Mouse (Mus musculus): ENCODE data around the gene Abraxas1. TPM values are rescaled to one million over a fixed set of nuclear protein-coding genes. Genes with fewer than 3 reads are reported as not detected.

The Abraxas1 gene
- total and polyA plus RNA-seq, 3 experiments, result 6.9 to 9.0 (median 8.3) TPM

DNA sequence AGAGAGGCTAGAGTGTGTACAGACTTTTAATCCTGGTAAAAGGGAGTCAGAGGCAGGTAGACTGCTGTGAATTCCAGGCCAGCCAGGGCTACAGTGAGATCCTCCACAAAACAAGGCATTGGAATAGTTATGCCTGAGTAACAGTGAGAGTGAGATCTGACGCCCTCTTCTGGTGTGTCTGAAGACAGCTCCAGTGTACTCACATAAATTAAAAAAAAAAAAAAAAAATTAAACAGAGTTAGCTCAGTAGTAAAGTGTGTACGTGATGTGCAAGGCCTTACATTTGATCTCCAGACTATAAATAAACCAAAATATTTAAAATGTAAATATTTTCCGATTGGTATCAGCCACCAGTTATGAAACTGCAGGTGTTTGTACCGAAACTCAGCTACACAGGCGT, 26.7 kb downstream of the Abraxas1 start:
- H3K27me3 ChIP-seq (ENCODE audit: control insufficient read depth, insufficient read depth, low read length), result no peaks in the 10 kb centered on the region
- 80% methylated on average over 5 of the region's 5 CpGs for WGBS
- no peak for DNase-seq
- H3K36me3 ChIP-seq (ENCODE audit: control insufficient read depth, insufficient read depth, low read length), result no peaks in the 10 kb centered on the region; the same call in 1 of the 2 replicates
- no peak overlapping the region for H3K4me3 ChIP-seq
- no peaks in the 10 kb centered on the region for H3K79me2 ChIP-seq (replicated peaks; ENCODE audit: control insufficient read depth, insufficient read depth, low read length)
- H3K9ac ChIP-seq (ENCODE audit: low read depth, low read length), result no peak overlapping the region
- intact Hi-C loops (cut with DNase I), result no loop called here
- H3K4me1 ChIP-seq (ENCODE audit: control insufficient read depth, insufficient read depth, low read length), result no peaks in the 10 kb centered on the region
- no peak overlapping the region for H3K27ac ChIP-seq
- TF ChIP-seq POLR2A (IDR thresholded peaks at IDR 0.05; ENCODE audit: insufficient read depth, low read depth, low read length), result no peak
- TF ChIP-seq CTCF (IDR thresholded peaks at IDR 0.05), result 0 out of 2 replicates have a peak, but pooled peaks have one; percentile 8

DNA sequence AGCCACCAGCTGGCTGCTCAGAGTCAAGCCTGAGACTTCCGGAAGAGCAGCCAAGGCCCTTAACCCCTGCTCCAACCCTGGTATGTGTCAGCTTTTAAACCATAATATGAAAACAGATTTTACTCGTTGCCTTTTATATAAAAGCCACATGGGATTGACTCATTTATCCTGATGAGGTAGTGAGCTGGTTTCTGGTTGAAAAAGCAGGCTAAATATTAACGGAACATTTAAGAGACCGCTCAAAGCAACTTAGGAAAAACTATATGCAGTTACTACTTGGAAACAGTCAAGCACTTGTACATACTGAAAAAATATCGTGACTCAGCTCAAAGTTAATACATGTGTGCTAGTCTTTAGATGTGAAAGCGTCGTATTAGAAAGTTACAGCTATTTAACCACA, 28.5 kb downstream of the Abraxas1 start:
- TF ChIP-seq EP300 (IDR thresholded peaks at IDR 0.05; ENCODE audit: insufficient read depth, low read depth, low read length), result no peak
- DNase-seq, result no peak
- intact Hi-C loops (cut with DNase I), result no loop called here
- H3K36me3 ChIP-seq (ENCODE audit: control insufficient read depth, insufficient read depth, low read length), result no peaks in the 10 kb centered on the region; the same call in 1 of the 2 replicates
- no peaks in the 10 kb centered on the region for H3K4me1 ChIP-seq (ENCODE audit: control insufficient read depth, insufficient read depth, low read length)
- H3K27ac ChIP-seq, result no peak overlapping the region
- H3K27me3 ChIP-seq (ENCODE audit: control insufficient read depth, insufficient read depth, low read length), result no peaks in the 10 kb centered on the region
- WGBS, result 87% methylated on average over 7 of the region's 7 CpGs
- H3K4me3 ChIP-seq, result no peak overlapping the region
- H3K9ac ChIP-seq (ENCODE audit: low read depth, low read length), result no peak overlapping the region
- H3K79me2 ChIP-seq (replicated peaks; ENCODE audit: control insufficient read depth, insufficient read depth, low read length), result no peaks in the 10 kb centered on the region

DNA sequence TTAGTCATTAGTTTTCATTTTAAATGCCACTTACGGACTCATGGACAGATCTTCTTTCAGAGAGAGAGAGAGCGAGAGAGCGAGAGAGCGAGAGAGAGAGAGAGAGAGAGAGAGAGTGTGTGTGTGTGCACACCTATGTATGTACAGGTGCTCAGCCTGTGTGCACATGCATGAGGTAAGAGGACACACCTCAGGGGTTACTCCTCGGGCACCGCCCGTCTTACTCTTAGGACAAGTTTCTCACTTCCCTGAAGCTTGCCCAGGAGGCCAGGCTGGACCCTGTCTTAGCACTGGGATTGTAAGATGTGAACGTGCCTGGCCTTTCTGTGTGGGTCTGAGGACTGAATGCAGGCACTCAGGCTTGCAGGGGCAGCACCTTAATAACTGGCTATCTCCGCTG, 33.2 kb downstream of the Abraxas1 start:
- 88% methylated on average over 9 of the region's 9 CpGs for WGBS
- intact Hi-C loops (cut with DNase I), result no loop called here

DNA sequence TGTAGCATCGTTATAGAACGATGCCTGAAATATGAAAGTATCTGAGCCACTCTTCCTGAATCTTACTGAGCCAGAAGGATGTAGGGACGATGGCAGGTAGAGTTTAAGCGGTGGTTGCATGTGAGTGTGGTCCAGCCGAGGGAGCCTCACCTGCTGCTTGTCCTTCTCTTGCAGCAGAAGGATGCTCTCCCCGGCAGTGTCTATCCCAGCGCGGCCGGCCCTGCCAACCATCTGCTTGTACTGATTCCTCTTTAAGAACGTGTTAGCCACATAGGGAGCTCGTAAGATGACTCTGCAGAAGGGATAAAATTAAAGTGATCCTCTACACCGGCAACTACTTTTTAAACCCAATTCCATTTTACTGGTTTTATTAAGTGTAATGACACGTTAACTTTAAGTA, 41.8 kb downstream of the Abraxas1 start:
- no peaks in the 10 kb centered on the region for H3K36me3 ChIP-seq (ENCODE audit: control insufficient read depth, insufficient read depth, low read length)
- H3K4me3 ChIP-seq, result no peak overlapping the region
- whole genome bisulfite sequencing, result 96% methylated on average over 13 of the region's 13 CpGs
- no peak for TF ChIP-seq POLR2A (IDR thresholded peaks at IDR 0.05; ENCODE audit: insufficient read depth, low read depth, low read length)
- no peak for TF ChIP-seq CTCF (IDR thresholded peaks at IDR 0.05)
- no peak for TF ChIP-seq EP300 (IDR thresholded peaks at IDR 0.05; ENCODE audit: insufficient read depth, low read depth, low read length)
- no peaks in the 10 kb centered on the region for H3K4me1 ChIP-seq (ENCODE audit: control insufficient read depth, insufficient read depth, low read length)
- no peaks in the 10 kb centered on the region for H3K27me3 ChIP-seq (ENCODE audit: control insufficient read depth, insufficient read depth, low read length)
- intact Hi-C loops (cut with DNase I), result no loop called here
- DNase-seq, result no peak
- H3K9ac ChIP-seq (ENCODE audit: low read depth, low read length), result no peak overlapping the region
- H3K79me2 ChIP-seq (replicated peaks; ENCODE audit: control insufficient read depth, insufficient read depth, low read length), result no peaks in the 10 kb centered on the region
- H3K27ac ChIP-seq, result no peak overlapping the region

More for the DNA sequence above, 33.2 kb downstream of the Abraxas1 start:
- Histone ChIP-seq H3K9ac (ENCODE audit: low read depth, low read length) (no peak overlapping the region), H3K4me1 (ENCODE audit: control insufficient read depth, insufficient read depth, low read length) (no peaks in the 10 kb centered on the region), H3K27me3 (ENCODE audit: control insufficient read depth, insufficient read depth, low read length) (no peaks in the 10 kb centered on the region), H3K4me3 (no peak overlapping the region), H3K79me2 (replicated peaks; ENCODE audit: control insufficient read depth, insufficient read depth, low read length) (no peaks in the 10 kb centered on the region), H3K36me3 (ENCODE audit: control insufficient read depth, insufficient read depth, low read length) (no peaks in the 10 kb centered on the region; the same call in 1 of the 2 replicates), H3K27ac (no peak overlapping the region)
- TF ChIP-seq CTCF (IDR thresholded peaks at IDR 0.05) (no peak), EP300 (IDR thresholded peaks at IDR 0.05; ENCODE audit: insufficient read depth, low read depth, low read length) (no peak), POLR2A (IDR thresholded peaks at IDR 0.05; ENCODE audit: insufficient read depth, low read depth, low read length) (no peak)
- no peak for DNase-seq

DNA sequence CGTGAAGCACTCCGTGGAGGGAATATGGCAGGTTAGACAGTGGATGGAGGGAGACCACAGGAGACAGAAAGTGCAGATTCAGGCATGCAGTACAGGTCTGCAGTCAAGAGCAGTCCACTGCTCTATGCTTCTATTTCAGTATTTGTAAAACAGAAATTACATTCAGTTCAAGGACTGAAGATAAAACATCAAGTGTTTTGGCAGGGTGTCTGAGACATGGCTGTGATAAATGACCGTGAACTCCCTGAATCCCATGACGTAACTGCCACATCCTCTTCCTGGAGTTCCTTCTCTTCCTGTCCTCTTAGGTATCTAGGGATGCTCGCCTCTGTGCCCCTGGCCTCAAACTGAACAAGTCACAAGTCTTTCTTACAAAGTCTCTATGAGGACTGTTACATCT, 43.9 kb downstream of the Abraxas1 start:
- intact Hi-C loops (cut with DNase I), result no loop called here
- WGBS, result 49% methylated on average over 5 of the region's 5 CpGs
- Histone ChIP-seq H3K79me2 (replicated peaks; ENCODE audit: control insufficient read depth, insufficient read depth, low read length) (no peaks in the 10 kb centered on the region), H3K4me3 (no peak overlapping the region), H3K27me3 (ENCODE audit: control insufficient read depth, insufficient read depth, low read length) (no peaks in the 10 kb centered on the region), H3K9ac (ENCODE audit: low read depth, low read length) (no peak overlapping the region), H3K36me3 (ENCODE audit: control insufficient read depth, insufficient read depth, low read length) (no peaks in the 10 kb centered on the region), H3K4me1 (ENCODE audit: control insufficient read depth, insufficient read depth, low read length) (no peaks in the 10 kb centered on the region), H3K27ac (no peak overlapping the region)
- TF ChIP-seq EP300 (IDR thresholded peaks at IDR 0.05; ENCODE audit: insufficient read depth, low read depth, low read length), result no peak
- TF ChIP-seq CTCF (IDR thresholded peaks at IDR 0.05), result no peak
- TF ChIP-seq POLR2A (IDR thresholded peaks at IDR 0.05; ENCODE audit: insufficient read depth, low read depth, low read length), result no peak
- no peak for DNase-seq

DNA sequence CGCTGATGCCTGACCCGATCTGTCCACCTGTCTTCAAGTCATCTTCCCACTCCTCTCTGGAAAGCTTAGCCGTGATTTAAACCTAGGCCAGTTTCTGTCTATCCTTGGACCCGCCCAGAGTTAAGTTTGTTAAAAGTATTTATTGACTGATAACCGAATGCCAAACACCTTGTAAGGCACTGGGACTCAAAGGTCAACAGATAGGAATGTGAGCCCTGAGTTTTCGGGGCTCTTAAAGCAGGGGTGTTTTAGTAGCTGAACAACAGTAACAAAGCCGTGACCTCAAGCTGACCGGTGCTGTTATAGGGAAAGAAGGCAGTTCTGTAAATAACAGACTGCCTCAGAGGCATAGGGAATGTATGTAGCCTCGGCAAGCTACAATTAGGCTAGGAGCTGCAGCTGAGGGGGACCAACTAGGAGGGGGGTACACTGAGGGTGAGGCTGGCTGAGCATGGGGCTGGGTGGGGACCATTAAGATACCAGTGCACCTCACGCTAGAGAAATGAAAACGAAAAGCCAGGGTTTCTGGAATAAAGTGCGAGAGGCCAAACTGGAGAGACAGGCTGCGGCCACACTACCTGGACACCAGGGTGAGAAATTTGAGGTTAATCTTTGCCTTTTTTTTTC, 44.9 kb downstream of the Abraxas1 start:
- H3K9ac ChIP-seq (ENCODE audit: low read depth, low read length), result no peak overlapping the region
- no peaks in the 10 kb centered on the region for H3K4me1 ChIP-seq (ENCODE audit: control insufficient read depth, insufficient read depth, low read length)
- no peaks in the 10 kb centered on the region for H3K36me3 ChIP-seq (ENCODE audit: control insufficient read depth, insufficient read depth, low read length)
- H3K4me3 ChIP-seq, result no peak overlapping the region
- no peak overlapping the region for H3K27ac ChIP-seq
- no peaks in the 10 kb centered on the region for H3K27me3 ChIP-seq (ENCODE audit: control insufficient read depth, insufficient read depth, low read length)
- intact Hi-C loops (cut with DNase I), result no loop called here
- WGBS, result 87% methylated on average over 13 of the region's 13 CpGs
- H3K79me2 ChIP-seq (replicated peaks; ENCODE audit: control insufficient read depth, insufficient read depth, low read length), result no peaks in the 10 kb centered on the region
- no peak for TF ChIP-seq POLR2A (IDR thresholded peaks at IDR 0.05; ENCODE audit: insufficient read depth, low read depth, low read length)
- no peak for TF ChIP-seq CTCF (IDR thresholded peaks at IDR 0.05)
- TF ChIP-seq EP300 (IDR thresholded peaks at IDR 0.05; ENCODE audit: insufficient read depth, low read depth, low read length), result no peak
- no peak for DNase-seq
